Mouse (Mus musculus) stomach, postnatal 0 days (tissue): ENCODE measurements around the gene Tia1.

Experiments used
- CTCF ChIP-seq: IDR thresholded peaks from 2 replicates; pipeline ENCODE4 v1.5.1; 2016; ENCODE audit warnings: antibody characterized with exemption, low read depth, mild to moderate bottlenecking, moderate library complexity
- EP300 ChIP-seq: optimal IDR thresholded peaks from 2 replicates; pipeline ENCODE3; 2016; ENCODE audit warnings: antibody characterized with exemption

DNA sequence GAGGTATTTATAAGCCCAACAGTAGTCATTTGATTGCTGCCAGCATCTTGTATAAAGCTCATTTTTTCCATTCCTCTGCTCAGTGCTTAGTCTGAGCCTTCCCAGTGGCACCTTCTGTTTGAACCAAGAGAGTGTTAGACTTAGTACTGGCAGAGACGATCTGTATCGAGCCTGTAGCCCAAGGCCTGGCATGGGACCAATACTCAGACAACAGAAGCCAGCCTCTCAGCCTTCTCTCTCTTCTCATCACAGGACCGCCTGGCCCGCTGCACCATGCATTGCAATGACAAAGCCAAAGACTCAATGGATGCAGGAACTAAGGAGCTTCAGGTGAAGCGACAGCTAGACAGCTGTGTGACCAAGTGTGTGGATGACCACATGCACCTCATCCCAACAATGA lies 35.5 kb upstream of the Tia1 start:
- no peak for TF ChIP-seq CTCF
- TF ChIP-seq EP300, result no peak
